Mouse (Mus musculus) bone marrow, adult 2 months (tissue): ENCODE results near the gene Epb41l2.

Source experiments
- CTCF ChIP-seq: fragments of 200-500 bp; IDR thresholded peaks from 2 replicates; pipeline ENCODE4 v1.5.1; 2011; ENCODE audit warnings: low read length, control low read depth; ENCODE audit not compliant: control insufficient read depth, insufficient read depth
- POLR2A ChIP-seq: fragments of 200-500 bp; IDR thresholded peaks from 2 replicates; pipeline ENCODE4 v1.6.1; 2011; ENCODE audit warnings: low read depth, mild to moderate bottlenecking, control low read depth, low read length, borderline replicate concordance; ENCODE audit not compliant: control insufficient read depth

DNA sequence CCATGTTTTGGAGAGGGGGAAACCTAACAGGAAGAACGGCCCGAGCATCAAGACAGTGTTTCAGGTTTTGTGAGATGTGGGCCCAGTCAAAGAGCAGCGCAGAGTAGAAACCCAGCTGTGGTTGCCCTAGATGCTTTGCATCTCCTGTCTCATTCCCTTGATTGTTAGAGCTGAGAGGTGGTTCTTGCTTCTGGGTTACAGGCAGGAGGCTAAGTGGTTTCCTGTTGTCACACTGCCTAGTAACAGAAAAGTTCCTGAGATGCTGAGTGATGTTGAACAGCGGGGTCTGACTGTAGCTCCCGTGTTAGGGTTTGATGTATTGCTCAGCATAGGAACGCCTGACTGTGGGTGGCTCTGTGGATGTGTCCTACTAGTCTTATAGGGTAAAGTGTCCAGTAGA, 97.5 kb downstream of the Epb41l2 start:
- TF ChIP-seq CTCF (no peak), POLR2A (no peak)
